Mouse (Mus musculus): Measurements from ENCODE around the gene Frmd4a. TPM values are rescaled to one million over a fixed set of nuclear protein-coding genes. Genes with fewer than 3 reads are reported as not detected.
"Not testable (repeated sequence)": the region's sequence is repeated elsewhere in the genome, so short reads cannot be mapped to it uniquely, and the experiment has no call there.

Frmd4a gene
- total RNA-seq, 2 experiments from 2014 or later: 51.3 to 52.7 TPM

DNA sequence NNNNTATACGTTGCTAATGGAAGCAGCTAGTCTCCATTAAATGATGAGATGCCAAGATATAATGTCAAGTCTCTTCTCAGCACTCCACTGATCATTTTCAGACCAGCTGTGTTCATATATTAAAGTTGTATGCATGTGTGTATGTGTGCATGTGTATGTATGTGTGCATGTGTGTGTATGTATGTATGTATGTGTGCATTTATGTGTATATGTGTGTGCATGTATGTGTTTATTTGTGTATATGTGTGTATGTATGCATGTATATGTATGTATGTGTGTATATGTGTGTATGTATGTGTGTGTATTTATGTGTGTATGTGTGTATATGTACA is 204.9 kb downstream of the Frmd4a start:
- no peak for DNase-seq

DNA sequence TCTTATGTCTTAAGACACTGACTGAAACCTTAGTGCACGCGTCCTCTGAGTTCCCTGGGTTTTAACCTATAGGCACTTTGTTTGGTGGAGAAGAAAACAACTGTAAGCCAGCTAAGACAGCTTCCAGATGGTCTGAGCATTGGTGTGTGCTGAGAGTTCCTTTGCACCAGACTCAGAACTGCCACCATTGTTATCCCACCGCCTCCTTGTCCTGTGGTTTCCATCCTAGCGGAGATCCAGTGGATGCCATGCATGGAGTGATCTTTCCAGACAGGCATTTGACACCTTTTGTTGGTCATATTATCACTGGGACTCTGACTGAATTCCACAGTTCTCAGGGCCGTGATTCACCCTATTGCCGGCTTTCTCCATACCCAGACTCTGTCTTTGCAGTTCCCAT is 205.8 kb downstream of the Frmd4a start:
- DNase-seq: no peak

DNA sequence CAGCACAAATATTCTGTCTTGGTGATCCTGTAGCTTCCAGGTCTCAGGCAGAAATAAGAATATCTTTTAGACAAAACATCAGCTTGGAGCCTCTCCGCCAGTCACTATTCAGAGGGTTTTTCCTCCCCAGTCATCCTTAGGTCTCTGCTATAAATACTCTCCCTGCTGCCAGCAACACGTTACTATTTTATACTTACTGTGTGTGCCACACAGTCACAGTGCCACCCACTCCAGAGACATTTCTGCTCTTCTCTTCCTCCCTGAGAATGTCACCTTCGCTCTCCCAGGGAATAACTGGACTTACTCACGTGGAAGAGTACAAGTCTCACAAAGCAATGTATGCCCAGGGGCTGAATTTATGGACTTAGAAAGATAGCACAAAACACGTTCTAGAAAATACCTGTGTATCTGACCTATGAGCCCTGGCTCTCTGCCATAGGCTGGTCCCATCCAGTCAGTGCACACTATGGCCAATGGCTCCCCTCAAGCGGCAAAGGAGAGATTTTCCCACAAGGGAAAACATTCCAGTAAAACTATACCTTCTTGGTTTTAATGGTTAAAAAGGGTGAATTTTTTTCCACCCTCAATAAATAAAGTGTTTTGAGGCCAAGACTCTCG is 209.5 kb downstream of the Frmd4a start:
- DNase-seq: peak; percentile 13

DNA sequence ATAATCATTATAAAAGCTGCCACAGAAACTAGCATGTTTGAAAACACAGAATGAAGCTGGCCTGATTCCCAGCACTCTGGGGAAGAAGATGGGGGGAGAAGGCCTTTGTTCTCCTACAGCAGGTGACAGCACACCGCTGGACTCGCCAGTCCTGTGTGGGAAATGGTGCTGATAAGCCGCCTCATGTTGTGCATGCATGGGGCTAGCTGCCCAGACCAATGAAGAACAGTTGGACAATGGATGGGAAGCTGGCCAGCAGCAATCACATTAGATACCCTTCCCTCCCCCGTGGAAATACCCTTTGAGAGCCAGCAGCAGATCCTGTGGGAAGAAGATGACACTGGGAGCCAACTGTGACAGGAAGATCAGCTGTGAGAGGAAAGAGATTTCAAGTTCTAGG is 210.0 kb downstream of the Frmd4a start:
- peak; percentile 68 for DNase-seq

DNA sequence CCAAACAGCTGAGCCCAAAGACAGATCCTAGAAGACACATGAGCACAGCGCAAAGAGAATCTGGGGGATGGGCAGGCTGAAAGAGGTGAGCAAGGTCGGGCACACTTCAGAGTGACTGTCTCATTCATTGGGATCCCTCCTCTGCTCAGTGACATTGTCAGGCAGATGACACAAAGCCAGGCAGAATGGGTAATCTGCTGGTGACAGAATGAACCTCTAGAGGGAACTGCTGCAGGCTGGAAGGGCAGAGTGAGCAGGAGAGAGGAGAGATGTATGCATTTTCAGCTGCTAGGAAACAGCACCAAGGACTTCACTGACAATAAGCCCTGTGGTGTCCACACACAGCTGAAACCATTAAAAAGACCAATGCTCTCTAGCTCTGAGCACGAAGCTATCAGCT is 211.0 kb downstream of the Frmd4a start:
- DNase-seq: peak; percentile 15

DNA sequence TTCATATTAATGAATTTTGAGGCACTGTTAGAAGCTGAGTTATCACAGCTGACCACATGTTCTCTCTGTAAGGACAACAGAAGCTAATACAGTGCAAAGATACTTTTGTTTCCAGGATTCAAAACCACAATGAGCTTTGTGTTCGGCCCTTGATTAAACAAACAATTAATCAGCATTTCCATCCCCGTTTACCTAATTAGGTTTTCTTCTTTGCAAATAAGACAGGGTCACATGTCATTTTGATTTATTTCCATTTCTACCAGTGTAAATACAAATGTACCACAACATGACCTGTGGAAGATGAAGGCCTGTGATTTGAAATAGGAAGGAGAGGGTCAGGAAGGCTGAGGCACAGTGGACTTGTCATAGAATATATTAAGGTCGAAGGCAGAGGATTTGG is 214.8 kb downstream of the Frmd4a start:
- DNase-seq: no peak

DNA sequence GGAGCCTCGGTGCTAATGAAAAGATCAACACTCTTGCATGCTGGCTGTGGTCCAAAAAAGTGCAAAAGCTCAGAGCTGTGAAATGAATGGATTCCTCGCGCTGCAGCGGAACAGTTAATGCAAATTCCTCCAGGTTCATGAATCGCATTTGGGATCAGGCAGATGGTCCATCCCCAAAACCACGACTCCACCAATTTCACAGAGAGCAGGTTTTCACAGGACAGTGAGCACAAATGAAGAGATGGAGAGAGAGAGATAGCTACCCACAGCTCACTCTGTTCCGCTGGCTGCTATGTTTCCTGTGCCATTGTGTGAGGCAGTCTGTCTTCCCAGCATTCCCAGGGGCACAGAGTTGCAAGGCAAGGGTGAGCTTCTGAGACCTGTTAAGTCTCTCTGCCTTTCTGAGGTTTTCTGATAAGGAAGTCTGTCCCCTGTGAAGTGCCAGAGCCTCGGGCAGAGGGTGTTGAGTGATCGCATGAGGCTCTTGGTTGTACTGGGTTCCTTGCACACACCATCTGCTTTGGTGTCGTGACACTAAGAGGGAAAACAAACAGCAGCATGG is 215.3 kb downstream of the Frmd4a start:
- no peak for DNase-seq

DNA sequence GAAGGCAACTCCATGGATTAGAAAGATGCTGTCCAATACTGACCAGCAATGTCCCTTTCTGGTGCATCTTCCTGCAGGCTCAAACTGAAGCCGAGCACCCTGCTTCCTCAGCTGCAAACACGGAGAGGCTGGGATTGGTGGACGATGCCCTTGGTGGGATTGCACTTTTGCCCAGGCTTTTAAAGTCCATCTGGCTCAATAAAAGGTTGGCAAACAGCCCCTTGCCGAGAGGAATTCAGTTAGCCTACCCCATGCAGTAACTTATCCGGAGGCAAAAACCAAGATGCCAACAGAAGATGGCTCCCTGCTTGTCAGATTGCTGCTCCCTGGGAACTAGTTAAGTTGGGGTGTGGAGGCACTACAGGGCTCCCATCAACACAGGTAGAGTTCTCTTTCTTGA is 220.2 kb downstream of the Frmd4a start:
- no peak for DNase-seq

DNA sequence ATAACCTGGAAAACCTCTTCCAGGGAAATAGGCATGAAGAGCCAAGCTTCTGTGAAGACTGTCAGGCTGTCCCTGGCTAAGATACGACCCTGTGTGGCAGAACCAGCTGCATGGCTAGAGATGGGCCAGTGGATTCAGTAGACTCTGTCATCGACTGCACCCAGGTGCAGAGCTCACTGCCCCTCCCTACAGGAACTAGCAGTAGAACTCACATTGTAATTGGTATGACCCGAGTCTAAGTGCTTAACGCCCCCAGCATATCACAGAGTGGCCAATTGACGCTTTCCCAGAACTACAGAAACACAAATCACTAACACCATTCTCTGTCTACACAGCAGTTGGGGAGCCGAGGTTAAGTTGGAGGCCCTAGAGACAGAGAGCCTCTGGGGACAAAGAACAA is 232.2 kb downstream of the Frmd4a start:
- DNase-seq: no peak

DNA sequence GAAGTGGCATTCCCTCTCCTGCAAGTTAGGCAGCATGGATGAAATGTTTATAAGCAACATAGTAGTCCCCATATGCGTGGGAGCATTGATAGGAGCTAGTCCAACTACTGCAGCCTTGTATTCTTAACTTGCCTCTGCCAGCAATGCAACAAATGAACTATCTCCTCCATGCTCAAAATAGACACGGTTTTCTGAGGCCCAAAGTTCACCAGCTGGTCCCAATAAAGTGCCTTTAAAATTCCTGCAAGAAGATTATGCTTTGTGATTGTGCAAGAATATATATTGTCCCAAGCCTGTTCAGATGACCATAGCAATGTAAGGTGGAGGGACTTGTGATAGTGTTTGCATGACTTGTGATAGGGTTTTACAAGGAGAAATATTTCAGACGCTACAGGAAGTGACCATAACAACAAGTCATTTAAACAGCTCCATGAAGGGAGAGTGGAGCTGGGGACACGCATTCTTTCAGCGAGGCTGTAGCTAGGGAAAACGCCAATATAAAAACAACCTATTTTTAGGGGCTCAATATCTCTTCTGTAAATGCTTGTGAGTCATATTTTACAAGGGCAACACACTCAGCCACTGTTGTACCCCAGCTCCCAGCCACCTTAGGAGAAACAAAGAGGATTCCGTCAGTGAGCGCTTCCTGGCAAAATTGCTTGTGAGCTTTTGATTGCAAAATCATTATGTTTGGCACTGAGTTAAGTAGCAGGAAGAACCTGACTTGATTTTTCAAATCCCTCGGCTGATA is 235.2 kb downstream of the Frmd4a start:
- DNase-seq: peak; percentile 45

DNA sequence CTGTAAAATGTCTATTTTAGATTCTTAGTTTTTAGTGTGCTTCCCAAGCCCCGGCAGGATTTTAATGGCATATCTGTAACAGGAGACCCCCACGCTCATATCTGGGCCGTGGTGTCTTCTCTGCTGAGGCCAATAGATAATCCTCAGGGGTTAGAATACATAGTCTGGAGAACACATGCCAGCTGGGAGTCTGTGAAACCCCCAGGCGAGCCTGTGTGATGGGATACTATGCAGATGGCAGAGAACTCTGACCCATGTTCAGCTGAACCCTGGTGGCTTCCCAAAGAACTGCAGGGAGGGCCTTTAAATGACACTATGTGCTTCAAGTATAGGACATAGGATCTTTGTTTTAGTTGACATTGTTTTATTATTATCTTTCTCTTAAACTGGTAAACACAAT is 235.8 kb downstream of the Frmd4a start:
- DNase-seq: peak; percentile 85

DNA sequence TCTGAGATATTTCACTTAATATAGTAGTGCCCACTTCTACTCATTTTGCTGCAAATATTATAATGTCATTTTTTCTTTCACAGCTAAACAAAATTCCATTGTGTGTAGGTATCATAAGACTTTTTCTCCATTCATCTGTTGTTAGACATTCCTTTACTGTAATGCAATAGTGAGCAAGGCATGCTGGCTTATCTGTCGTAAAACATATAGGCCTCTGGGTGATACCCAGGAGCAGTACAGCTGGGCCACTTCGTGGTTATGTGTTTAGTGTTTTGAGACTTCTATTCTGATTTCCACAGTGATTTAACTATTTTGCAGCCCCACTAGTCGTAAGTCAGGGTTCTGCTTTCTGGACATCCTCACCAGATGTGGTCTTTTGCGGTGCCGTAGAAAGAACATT is 236.6 kb downstream of the Frmd4a start:
- no peak for DNase-seq

DNA sequence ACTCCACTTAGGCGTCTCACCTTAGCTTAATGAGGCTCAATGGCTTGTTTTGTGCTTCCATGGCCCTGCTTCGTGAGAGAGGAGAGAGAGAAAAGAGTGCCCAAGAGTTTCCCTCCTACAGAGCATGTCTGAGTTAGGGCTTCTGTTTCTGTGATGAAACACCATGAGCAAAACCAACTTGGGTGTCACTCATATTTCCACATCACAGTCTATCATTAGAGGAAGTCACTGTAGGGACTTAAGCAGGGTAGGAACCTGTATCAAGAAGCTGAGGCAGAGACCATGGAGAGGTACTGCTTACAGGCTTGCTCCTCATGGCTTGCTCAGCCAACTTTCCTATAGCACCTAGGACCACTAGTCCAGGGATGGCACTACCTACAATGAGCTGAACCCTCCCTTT is 238.7 kb downstream of the Frmd4a start:
- no peak for DNase-seq

DNA sequence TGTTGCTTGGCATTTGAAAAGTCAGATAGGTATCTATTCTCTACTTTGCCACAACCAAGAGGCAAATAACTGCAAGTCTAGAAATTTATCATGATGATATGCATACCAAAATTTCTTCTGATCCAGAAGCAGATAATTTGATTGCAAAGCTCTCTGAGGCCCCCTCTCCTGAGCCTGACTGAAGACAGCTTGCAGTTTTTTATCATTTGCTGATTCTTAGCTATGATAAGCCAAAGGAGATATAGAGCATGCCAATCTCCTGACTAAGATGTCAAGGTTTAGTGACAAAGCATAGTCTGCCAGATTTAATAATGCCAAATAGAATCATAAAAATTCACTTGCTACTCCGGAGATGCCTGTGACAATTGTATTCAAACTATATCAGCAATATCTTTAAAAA is 240.1 kb downstream of the Frmd4a start:
- no peak for DNase-seq

DNA sequence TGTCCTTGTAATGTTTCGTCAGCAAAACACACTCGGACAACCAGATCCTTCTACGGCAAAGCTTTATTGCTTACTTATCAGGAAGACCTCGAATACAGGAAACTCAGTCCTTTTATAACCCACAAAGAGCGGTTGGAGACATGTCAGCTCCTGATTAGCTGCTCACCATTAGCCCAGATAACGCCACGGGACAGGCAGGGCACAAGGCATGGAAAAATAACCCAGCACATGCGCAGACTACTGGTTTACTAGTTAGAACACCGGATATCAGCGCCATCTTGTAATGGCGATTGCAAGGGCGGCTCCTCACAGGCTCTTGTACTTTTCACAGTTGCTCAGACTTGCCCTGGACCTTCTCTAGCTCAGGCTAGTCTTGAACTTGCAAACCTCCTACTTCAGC is 241.3 kb downstream of the Frmd4a start:
- DNase-seq: not testable (repeated sequence)

DNA sequence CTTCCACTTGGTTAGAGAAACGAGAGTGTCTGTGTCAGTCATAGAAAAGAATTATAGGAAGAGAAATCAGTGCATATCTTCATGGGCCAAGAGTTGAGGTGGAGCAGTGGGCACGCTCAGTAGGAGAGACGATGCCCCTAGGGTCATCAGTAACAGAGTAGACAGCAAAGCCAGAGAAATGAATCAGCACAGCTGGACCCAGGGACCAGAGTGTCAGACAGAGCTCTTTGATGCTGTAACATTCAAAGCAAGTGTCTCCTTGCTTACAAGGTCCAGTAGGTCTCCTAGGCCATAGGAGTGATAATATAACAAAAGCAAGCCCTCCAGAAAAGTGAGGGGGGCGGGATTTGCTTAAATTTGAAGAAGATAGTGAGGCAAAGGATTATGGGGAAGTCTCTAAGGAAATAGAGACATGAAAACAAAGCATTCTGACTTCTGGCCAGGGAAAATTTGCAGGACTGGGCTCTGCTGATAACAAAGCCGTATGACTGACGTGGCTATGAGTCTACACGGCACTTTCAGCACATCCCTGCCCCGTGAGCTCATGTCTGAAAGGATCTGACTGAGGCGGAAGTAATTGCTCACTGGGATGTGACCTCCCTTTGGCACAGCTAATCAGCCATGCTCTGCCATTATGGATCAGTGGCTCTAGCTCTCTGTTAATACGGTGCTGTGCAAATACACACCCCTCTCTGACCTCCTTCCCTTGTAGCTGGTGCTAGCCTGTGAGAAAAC is 243.0 kb downstream of the Frmd4a start:
- DNase-seq: peak; percentile 35

DNA sequence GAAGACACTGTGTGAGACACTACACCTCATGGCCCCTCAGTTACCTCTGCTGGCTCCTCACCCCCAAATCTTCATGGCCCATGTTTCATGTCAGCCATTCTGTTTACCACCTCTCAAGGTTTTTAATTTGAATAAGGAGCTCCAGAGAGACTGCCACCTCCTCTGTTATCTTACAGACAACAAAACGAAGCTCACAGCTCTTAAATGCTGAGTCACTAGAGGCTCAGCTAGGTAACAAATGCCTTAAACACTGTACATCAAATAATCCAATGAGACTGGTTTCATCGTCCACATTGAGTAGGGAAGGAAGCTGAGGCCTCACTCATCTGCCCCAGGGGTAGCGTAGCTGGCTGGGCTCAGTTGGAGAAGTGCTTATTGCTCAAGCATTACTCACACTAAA is 245.2 kb downstream of the Frmd4a start:
- DNase-seq: no peak

DNA sequence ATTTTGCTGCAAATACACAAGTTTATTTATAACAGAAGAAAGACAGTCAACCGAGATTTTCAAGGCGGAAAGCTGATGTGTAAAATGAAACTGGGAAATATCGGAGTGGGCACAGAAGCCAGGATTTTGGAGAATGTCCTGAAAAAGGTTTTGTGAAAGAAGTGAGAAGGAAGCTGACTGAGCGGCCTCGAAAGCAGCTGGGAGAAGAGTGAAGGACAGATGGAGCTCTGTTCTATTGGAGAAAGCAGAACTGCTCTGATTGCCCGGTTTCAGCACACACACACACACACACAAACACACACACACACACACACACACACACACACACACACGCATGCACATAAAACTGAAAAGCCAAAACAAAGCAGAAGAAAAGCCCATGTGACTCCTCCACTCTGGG is 249.9 kb downstream of the Frmd4a start:
- no peak for DNase-seq

DNA sequence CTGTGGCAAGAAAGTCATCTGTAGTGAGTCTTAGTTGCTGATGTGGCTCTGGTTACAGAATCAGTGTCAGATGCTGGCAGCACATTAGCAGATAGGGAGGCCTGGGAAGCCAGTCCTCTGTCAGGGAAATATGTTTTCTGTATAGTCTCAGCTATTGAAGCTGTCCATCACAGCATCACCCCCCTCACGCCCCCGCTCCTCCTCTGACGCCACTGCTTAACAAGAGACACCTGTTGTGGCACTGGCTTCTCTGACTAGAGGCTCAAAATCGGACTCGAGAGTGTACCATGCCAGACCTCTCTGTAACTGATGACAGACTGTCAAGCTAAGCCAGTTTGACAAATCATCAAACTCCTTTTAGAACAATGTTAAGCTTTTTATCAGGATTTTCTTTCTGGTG is 265.3 kb downstream of the Frmd4a start:
- peak; percentile 51 for DNase-seq

DNA sequence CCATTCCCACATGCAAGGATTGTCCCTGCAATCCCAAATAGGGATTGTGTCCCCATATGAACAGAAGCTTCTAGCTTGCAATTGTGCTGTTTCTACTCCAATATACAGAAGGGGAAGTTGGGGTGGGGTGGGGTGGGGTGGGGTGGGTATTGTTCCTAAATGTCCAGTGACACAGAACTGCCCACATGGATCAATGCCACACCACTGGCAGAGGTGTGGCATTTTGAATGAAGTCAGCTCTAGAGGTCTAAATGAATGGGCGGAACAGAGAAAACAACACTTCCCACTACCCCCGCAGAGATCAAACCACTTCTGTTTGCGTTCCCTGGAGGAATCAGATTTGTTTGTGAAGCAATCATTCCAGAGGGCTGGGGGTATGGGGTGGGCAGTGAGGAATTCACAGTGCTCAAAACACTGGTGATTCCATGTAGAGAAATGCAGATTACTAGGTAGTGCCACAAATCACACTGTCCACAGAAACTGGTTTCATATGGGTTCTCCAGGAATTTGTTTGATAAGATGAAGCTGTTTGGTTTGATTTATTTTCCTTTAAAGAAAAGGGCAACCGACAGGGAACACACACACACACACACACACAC is 268.3 kb downstream of the Frmd4a start:
- no peak for DNase-seq

DNA sequence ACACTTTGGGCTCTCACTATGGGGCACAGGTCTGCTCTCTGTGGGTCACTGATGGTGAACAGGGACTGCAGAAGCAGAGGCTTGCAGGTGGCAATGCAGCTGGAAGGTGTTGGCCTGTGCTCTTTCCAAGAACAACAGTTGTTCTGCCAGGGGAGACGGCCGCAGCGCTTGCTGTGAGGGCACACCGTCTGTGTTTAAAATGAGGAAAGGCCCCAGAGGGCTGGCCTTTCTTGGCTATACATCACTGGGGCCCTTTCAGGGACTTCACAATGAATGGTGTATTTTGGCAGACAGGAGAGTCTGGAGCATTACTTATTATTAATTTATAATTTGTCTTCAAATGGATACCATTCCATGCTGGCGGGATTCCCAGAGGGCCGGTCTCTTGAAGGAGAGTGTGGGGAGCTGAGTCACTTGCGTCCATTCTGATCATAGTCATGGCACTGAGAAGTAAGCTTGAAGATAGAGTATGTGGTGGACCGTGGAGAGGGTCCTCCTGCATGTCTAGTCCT is 268.9 kb downstream of the Frmd4a start:
- DNase-seq: peak; percentile 25

DNA sequence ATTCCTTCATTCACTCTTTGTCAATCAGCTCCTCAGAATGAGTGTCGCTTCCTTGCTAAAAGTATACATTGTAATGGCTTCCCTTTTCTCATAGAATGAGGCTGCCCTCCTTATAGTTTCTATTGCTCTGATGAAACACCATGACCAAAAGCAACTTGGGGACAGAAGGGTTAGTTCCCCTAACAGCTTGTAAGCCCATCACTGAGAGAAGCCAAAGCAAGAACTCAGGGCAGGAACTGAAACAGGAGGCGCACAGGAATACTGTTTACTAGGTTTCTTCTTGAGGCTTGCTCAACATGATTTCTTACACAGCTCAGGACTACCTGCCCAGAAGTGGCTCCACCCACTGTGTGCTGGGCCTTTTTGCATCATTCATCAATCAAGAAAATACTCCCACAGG is 273.0 kb downstream of the Frmd4a start:
- no peak for DNase-seq

DNA sequence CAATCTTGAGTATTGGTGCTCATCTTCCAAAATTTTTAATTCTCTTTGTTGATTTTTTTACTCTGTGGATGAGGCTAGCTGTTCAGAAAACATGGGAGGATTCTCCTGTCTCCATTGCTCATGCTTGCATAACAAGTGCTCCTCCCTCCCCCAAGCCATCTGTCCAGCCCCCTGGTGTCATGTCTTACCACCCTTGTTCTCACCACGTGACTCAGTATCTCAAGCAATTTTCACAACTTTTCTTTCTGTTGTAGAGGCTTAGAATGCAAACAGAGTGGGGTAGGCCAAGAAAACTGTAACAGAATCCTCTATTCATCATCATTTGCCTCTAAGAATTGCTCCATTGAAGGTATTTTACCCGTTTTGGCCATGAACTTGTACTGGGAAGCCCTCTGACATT is 273.6 kb downstream of the Frmd4a start:
- DNase-seq: no peak

Measured in heart, postnatal 4 days (tissue).